Mouse (Mus musculus): ENCODE results near the gene Olfr433. TPM values are rescaled to one million over a fixed set of nuclear protein-coding genes. Genes with fewer than 3 reads are reported as not detected.

The Olfr433 gene
- polyA plus RNA-seq, 1 experiment from 2014 or later = not detected

GRCm38 (mm10) chr1:174050532-174050931, 10.0 kb downstream of the Olfr433 start:
- no peak overlapping the region for H3K27ac ChIP-seq (replicated peaks)
- no peak overlapping the region for H3K4me3 ChIP-seq (ENCODE audit: low read depth, low read length)
- H3K4me2 ChIP-seq (replicated peaks; ENCODE audit: low read depth) = no peak overlapping the region
- H3K4me1 ChIP-seq (replicated peaks; ENCODE audit: control insufficient read depth, insufficient read depth) = no peaks in the 10 kb centered on the region
- H3K9me3 ChIP-seq (ENCODE audit: control insufficient read depth, low read length) = no peaks in the 10 kb centered on the region
- H3K27me3 ChIP-seq (ENCODE audit: control insufficient read depth, insufficient read depth, low read length) = no peaks in the 10 kb centered on the region
- H3K36me3 ChIP-seq (ENCODE audit: control insufficient read depth, insufficient read depth, low read length) = no peaks in the 10 kb centered on the region
- TF ChIP-seq EP300 (optimal IDR thresholded peaks at IDR 0.05) (no peak), CTCF (IDR thresholded peaks at IDR 0.05; ENCODE audit: low read depth) (no peak)
- ATAC-seq (ENCODE audit: low FRiP score, low TSS enrichment) (no peak), DNase-seq (ENCODE audit: low spot score) (no peak)
- H3K9ac ChIP-seq (ENCODE audit: low read length) = no peak overlapping the region
- WGBS = 93% methylated on average over 4 of the region's 4 CpGs

GRCm38 (mm10) chr1:174051515-174051914, 11.0 kb downstream of the Olfr433 start:
- no peaks in the 10 kb centered on the region for H3K27me3 ChIP-seq (ENCODE audit: control insufficient read depth, insufficient read depth, low read length)

GRCm38 (mm10) chr1:174051931-174052536, 11.5 kb downstream of the Olfr433 start:
- TF ChIP-seq CTCF (IDR thresholded peaks at IDR 0.05; ENCODE audit: low read depth) (no peak), EP300 (optimal IDR thresholded peaks at IDR 0.05) (no peak)
- WGBS = 83% methylated on average over 5 of the region's 5 CpGs
- no peak overlapping the region for H3K4me3 ChIP-seq (ENCODE audit: low read depth, low read length)

More at GRCm38 (mm10) chr1:174051515-174051914, 11.0 kb downstream of the Olfr433 start:
- no peak overlapping the region for H3K27ac ChIP-seq (replicated peaks)
- ATAC-seq (ENCODE audit: low FRiP score, low TSS enrichment) (no peak), DNase-seq (ENCODE audit: low spot score) (no peak)
- H3K36me3 ChIP-seq (ENCODE audit: control insufficient read depth, insufficient read depth, low read length) = no peaks in the 10 kb centered on the region
- H3K4me3 ChIP-seq (ENCODE audit: low read depth, low read length) = no peak overlapping the region
- no peak overlapping the region for H3K9ac ChIP-seq (ENCODE audit: low read length)
- H3K4me2 ChIP-seq (replicated peaks; ENCODE audit: low read depth) = no peak overlapping the region
- WGBS = 77% methylated on average over 4 of the region's 4 CpGs
- H3K9me3 ChIP-seq (ENCODE audit: control insufficient read depth, low read length) = no peaks in the 10 kb centered on the region
- no peaks in the 10 kb centered on the region for H3K4me1 ChIP-seq (replicated peaks; ENCODE audit: control insufficient read depth, insufficient read depth)
- no peak for TF ChIP-seq CTCF (IDR thresholded peaks at IDR 0.05; ENCODE audit: low read depth)
- no peak for TF ChIP-seq EP300 (optimal IDR thresholded peaks at IDR 0.05)

GRCm38 (mm10) chr1:174052981-174053380, 12.5 kb downstream of the Olfr433 start:
- TF ChIP-seq EP300 (optimal IDR thresholded peaks at IDR 0.05) (no peak), CTCF (IDR thresholded peaks at IDR 0.05; ENCODE audit: low read depth) (no peak)
- H3K36me3 ChIP-seq (ENCODE audit: control insufficient read depth, insufficient read depth, low read length) = no peaks in the 10 kb centered on the region
- no peak overlapping the region for H3K4me3 ChIP-seq (ENCODE audit: low read depth, low read length)
- H3K9ac ChIP-seq (ENCODE audit: low read length) = no peak overlapping the region
- no peaks in the 10 kb centered on the region for H3K4me1 ChIP-seq (replicated peaks; ENCODE audit: control insufficient read depth, insufficient read depth)
- DNase-seq (ENCODE audit: low spot score) (no peak), ATAC-seq (ENCODE audit: low FRiP score, low TSS enrichment) (no peak)
- WGBS = 64% methylated on average over 3 of the region's 3 CpGs
- H3K27ac ChIP-seq (replicated peaks) = no peak overlapping the region
- no peak overlapping the region for H3K4me2 ChIP-seq (replicated peaks; ENCODE audit: low read depth)
- no peaks in the 10 kb centered on the region for H3K9me3 ChIP-seq (ENCODE audit: control insufficient read depth, low read length)
- no peaks in the 10 kb centered on the region for H3K27me3 ChIP-seq (ENCODE audit: control insufficient read depth, insufficient read depth, low read length)

More at GRCm38 (mm10) chr1:174051931-174052536, 11.5 kb downstream of the Olfr433 start:
- Histone ChIP-seq H3K36me3 (ENCODE audit: control insufficient read depth, insufficient read depth, low read length) (no peaks in the 10 kb centered on the region), H3K27me3 (ENCODE audit: control insufficient read depth, insufficient read depth, low read length) (no peaks in the 10 kb centered on the region), H3K27ac (replicated peaks) (no peak overlapping the region), H3K4me1 (replicated peaks; ENCODE audit: control insufficient read depth, insufficient read depth) (no peaks in the 10 kb centered on the region), H3K9me3 (ENCODE audit: control insufficient read depth, low read length) (no peaks in the 10 kb centered on the region), H3K9ac (ENCODE audit: low read length) (no peak overlapping the region), H3K4me2 (replicated peaks; ENCODE audit: low read depth) (no peak overlapping the region)
- DNase-seq (ENCODE audit: low spot score) (no peak), ATAC-seq (ENCODE audit: low FRiP score, low TSS enrichment) (no peak)

- DNase-seq (ENCODE audit: low spot score) (no peak), ATAC-seq (ENCODE audit: low FRiP score, low TSS enrichment) (no peak)
- Histone ChIP-seq H3K9ac (ENCODE audit: low read length) (no peak overlapping the region), H3K36me3 (ENCODE audit: control insufficient read depth, insufficient read depth, low read length) (no peaks in the 10 kb centered on the region), H3K27me3 (ENCODE audit: control insufficient read depth, insufficient read depth, low read length) (no peaks in the 10 kb centered on the region), H3K4me2 (replicated peaks; ENCODE audit: low read depth) (no peak overlapping the region), H3K4me1 (replicated peaks; ENCODE audit: control insufficient read depth, insufficient read depth) (no peaks in the 10 kb centered on the region), H3K27ac (replicated peaks) (no peak overlapping the region), H3K9me3 (ENCODE audit: control insufficient read depth, low read length) (no peaks in the 10 kb centered on the region), H3K4me3 (ENCODE audit: low read depth, low read length) (no peak overlapping the region)
- TF ChIP-seq EP300 (optimal IDR thresholded peaks at IDR 0.05) (no peak), CTCF (IDR thresholded peaks at IDR 0.05; ENCODE audit: low read depth) (no peak)
- 67% methylated on average over 2 of the region's 2 CpGs for WGBS
These were observed 14.7 kb downstream of the Olfr433 start for GRCm38 (mm10) chr1:174055248-174055647.

GRCm38 (mm10) chr1:174066305-174066704, 25.8 kb downstream of the Olfr433 start, which contains the start of gene Olfr430:
Olfr430 (plus strand) TSS chr1:174066605.
- H3K4me2 ChIP-seq (replicated peaks; ENCODE audit: low read depth) = no peak within 1 kb of the TSS
- DNase-seq (ENCODE audit: low spot score) = no peak
- no peaks in the 10 kb centered on the region for H3K27me3 ChIP-seq (ENCODE audit: control insufficient read depth, insufficient read depth, low read length)
- no peaks in the 10 kb centered on the region for H3K9me3 ChIP-seq (ENCODE audit: control insufficient read depth, low read length)
- H3K36me3 ChIP-seq (ENCODE audit: control insufficient read depth, insufficient read depth, low read length) = no peaks in the 10 kb centered on the region
- WGBS = 84% methylated on average over 3 of the region's 3 CpGs
- no peak within 1 kb of the TSS for H3K9ac ChIP-seq (ENCODE audit: low read length)
- H3K27ac ChIP-seq (replicated peaks) = no peak within 1 kb of the TSS
- ATAC-seq (ENCODE audit: low FRiP score, low TSS enrichment) = no peak
- no peak within 1 kb of the TSS for H3K4me3 ChIP-seq (ENCODE audit: low read depth, low read length)
- TF ChIP-seq CTCF (IDR thresholded peaks at IDR 0.05; ENCODE audit: low read depth) (no peak), EP300 (optimal IDR thresholded peaks at IDR 0.05) (no peak)
- no peaks in the 10 kb centered on the region for H3K4me1 ChIP-seq (replicated peaks; ENCODE audit: control insufficient read depth, insufficient read depth)
